Mouse (Mus musculus) MEL (cell line): ENCODE data around the gene Camkv. TPM values are rescaled to one million over a fixed set of nuclear protein-coding genes. Genes with fewer than 3 reads are reported as not detected.

Experiments
- DNase-seq: peaks from one replicate; pipeline ENCODE4 v3.0.0; 2011; ENCODE audit warnings: low read depth, low spot score
- H3K27ac ChIP-seq: 2 replicates; pipeline ENCODE4 v1.5.1; 2012; ENCODE audit warnings: low read depth, mild to moderate bottlenecking, control low read depth, low read length, moderate library complexity; ENCODE audit not compliant: control insufficient read depth
- H3K27me3 ChIP-seq, 2 experiments: fragments of 150-350 bp in 1 of 2; sonication (generic) in 1 of 2; 2 replicates each; pipeline ENCODE4 v1.6.1; 2012; ENCODE audit warnings: low read length in 2 of 2, mild to moderate bottlenecking in 2 of 2, improper control_type of control experiment in 1 of 2, moderate library complexity in 1 of 2; ENCODE audit not compliant: insufficient read depth in 2 of 2, control insufficient read depth in 1 of 2
- H3K36me3 ChIP-seq, 2 experiments: 2 replicates each; pipeline ENCODE4 v1.6.1; 2012 to 2014; ENCODE audit warnings: low read length in 2 of 2, improper control_type of control experiment in 1 of 2, inconsistent platforms in 1 of 2, mild to moderate bottlenecking in 1 of 2; ENCODE audit not compliant: insufficient read depth in 2 of 2, control insufficient read depth in 1 of 2
- H3K4me1 ChIP-seq, 2 experiments: fragments of 150-350 bp in 1 of 2; sonication (generic) in 1 of 2; 2 replicates each; pipeline ENCODE4 v1.6.1; 2012; ENCODE audit warnings: low read length in 2 of 2, improper control_type of control experiment in 1 of 2, mild to moderate bottlenecking in 1 of 2; ENCODE audit not compliant: insufficient read depth in 2 of 2, control insufficient read depth in 1 of 2
- H3K4me3 ChIP-seq, 2 experiments: fragments of 150-350 bp in 1 of 2; sonication (generic) in 1 of 2; 2 replicates each; pipeline ENCODE4 v1.5.1; 2012; ENCODE audit warnings: low read depth in 2 of 2, low read length in 2 of 2, mild to moderate bottlenecking in 2 of 2, moderate library complexity in 2 of 2, control low read depth in 1 of 2, improper control_type of control experiment in 1 of 2; ENCODE audit not compliant: control insufficient read depth in 1 of 2, insufficient read depth in 1 of 2
- H3K79me2 ChIP-seq: 2 replicates; pipeline ENCODE4 v1.6.1; 2012; ENCODE audit warnings: mild to moderate bottlenecking, low read length, moderate library complexity; ENCODE audit not compliant: control insufficient read depth, poor library complexity, insufficient read depth
- H3K9ac ChIP-seq: 2 replicates; pipeline ENCODE4 v1.6.1; 2012; ENCODE audit warnings: low read depth, mild to moderate bottlenecking, control low read depth, low read length, moderate library complexity; ENCODE audit not compliant: control insufficient read depth, poor library complexity, severe bottlenecking
- H3K9me3 ChIP-seq: fragments of 150-350 bp; sonication (generic); replicated peaks from 2 replicates; pipeline ENCODE4 v1.6.1; 2012; ENCODE audit warnings: mild to moderate bottlenecking, low read length, improper control_type of control experiment, moderate library complexity; ENCODE audit not compliant: insufficient read depth
- BHLHE40 ChIP-seq: IDR thresholded peaks from 2 replicates; pipeline ENCODE4 v1.6.1; 2012; ENCODE audit warnings: low read depth, mild to moderate bottlenecking, inconsistent platforms, low read length, improper control_type of control experiment, borderline replicate concordance
- CHD1 ChIP-seq: IDR thresholded peaks from 2 replicates; pipeline ENCODE4 v1.6.1; 2012; ENCODE audit warnings: low read depth, mild to moderate bottlenecking, inconsistent platforms, low read length, improper control_type of control experiment
- CTCF ChIP-seq, 3 experiments: IDR thresholded peaks in 2 of 3; conservative IDR thresholded peaks in 1 of 3; 2 replicates each; pipeline ENCODE4 v1.5.1; 2011 to 2012; ENCODE audit warnings: low read length in 3 of 3, low read depth in 2 of 3, mild to moderate bottlenecking in 2 of 3, improper control_type of control experiment in 1 of 3, inconsistent platforms in 1 of 3, mixed read lengths in 1 of 3, moderate library complexity in 1 of 3; ENCODE audit not compliant: control insufficient read depth in 1 of 3, insufficient read depth in 1 of 3, poor library complexity in 1 of 3, severe bottlenecking in 1 of 3
- EP300 ChIP-seq, 2 experiments: IDR thresholded peaks; 2 replicates each; pipeline ENCODE4 v1.6.1; 2011; ENCODE audit warnings: improper control_type of control experiment in 2 of 2, low read length in 2 of 2, low read depth in 1 of 2, mild to moderate bottlenecking in 1 of 2
- JUND ChIP-seq: IDR thresholded peaks from 2 replicates; pipeline ENCODE4 v1.6.1; 2011; ENCODE audit warnings: low read depth, mild to moderate bottlenecking, improper control_type of control experiment, low read length
- MAFK ChIP-seq: IDR thresholded peaks from 2 replicates; pipeline ENCODE4 v1.6.1; 2011; ENCODE audit warnings: low read depth, mild to moderate bottlenecking, low read length, improper control_type of control experiment, borderline replicate concordance
- MYB ChIP-seq: IDR thresholded peaks from 2 replicates; pipeline ENCODE4 v1.6.1; 2011; ENCODE audit warnings: mild to moderate bottlenecking, low read depth, low read length, improper control_type of control experiment
- POLR2AphosphoS2 ChIP-seq: IDR thresholded peaks from 2 replicates; pipeline ENCODE4 v1.6.1; 2011; ENCODE audit warnings: low read length, improper control_type of control experiment
- UBTF ChIP-seq: IDR thresholded peaks from 2 replicates; pipeline ENCODE4 v1.6.1; 2012; ENCODE audit warnings: low read depth, mild to moderate bottlenecking, inconsistent platforms, low read length, improper control_type of control experiment, moderate library complexity, borderline replicate concordance; ENCODE audit not compliant: insufficient read depth
- USF2 ChIP-seq, 2 experiments: IDR thresholded peaks; 2 replicates each; pipeline ENCODE4 v1.6.1; 2011 to 2012; ENCODE audit warnings: improper control_type of control experiment in 2 of 2, low read length in 2 of 2, borderline replicate concordance in 1 of 2, inconsistent platforms in 1 of 2, low read depth in 1 of 2, mild to moderate bottlenecking in 1 of 2; ENCODE audit not compliant: insufficient read depth in 1 of 2
- polyA plus RNA-seq, 2 experiments: library from polyadenylated mRNA; stranded (reverse) in 1 of 2; unstranded in 1 of 2; fragments of >175 nt in 1 of 2; fragments of >200 nt in 1 of 2; gene quantifications; 2 replicates each; pipeline versions ENCODE4 v1.2.1 to v1.2.4; 2012; ENCODE audit warnings: low replicate concordance in 2 of 2, low read depth in 1 of 2; ENCODE audit not compliant: insufficient read length in 2 of 2, insufficient read depth in 1 of 2, missing spikeins in 1 of 2
- total RNA-seq: library from RNA; depleted of rRNA; stranded (reverse); fragments of 300-350 nt; gene quantifications from 2 replicates; pipeline ENCODE4 v1.2.3, GENCODE M21; 2012

Gene Camkv
- total and polyA plus RNA-seq, 3 experiments: 0.08 to 0.14 TPM; not detected in 1

DNA sequence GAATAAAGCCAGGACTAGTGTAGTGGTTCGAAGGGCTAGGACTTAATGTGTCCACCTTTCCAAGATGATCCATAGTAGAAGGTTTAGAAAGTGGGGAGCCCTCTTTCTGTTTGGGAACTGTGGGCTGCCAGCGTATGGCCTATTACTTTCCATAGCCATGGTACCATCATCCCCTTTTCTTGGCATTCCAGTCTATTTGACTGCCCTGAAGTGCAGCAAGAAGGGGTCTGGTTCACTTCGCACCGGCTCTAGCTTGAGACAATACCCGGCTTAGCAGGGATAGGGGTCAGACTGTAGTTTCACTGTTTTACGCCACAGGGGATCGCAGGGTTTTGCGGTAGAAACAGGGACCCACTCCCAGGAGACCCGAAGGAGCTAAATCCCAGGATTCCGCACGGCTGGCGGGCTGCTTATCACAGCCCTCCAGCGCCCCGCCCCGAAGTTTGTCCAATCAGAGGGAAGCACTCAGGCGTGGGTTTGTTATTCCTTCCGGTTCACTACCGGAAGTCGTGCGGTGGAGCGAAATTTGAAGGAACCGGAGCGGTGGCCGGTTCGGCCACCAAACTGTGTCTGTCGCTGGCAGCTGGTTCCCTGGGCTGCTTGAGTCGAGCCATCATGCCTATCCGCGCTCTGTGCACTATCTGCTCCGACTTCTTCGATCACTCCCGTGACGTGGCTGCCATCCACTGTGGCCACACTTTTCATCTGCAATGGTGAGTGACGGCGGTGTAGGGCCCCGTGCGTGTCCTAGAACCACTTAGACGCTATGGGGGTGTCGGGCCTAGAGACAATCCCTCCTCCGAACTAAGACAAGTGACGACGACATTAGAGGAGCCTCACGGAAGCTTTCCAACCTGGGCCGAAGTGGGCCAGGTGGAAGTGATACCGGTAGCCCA, 15.2 kb downstream of the Camkv start (continued):
- TF ChIP-seq EP300 (IDR thresholded peaks at IDR 0.05; ENCODE audit: low read depth in 1 of 2, low read length in 2 of 2) (no peak; a peak in 1 of 4 replicates), MAFK (no peak), BHLHE40 (no peak), MYB (no peak)
- TF ChIP-seq, all 39 proteins: peak for 20

DNA sequence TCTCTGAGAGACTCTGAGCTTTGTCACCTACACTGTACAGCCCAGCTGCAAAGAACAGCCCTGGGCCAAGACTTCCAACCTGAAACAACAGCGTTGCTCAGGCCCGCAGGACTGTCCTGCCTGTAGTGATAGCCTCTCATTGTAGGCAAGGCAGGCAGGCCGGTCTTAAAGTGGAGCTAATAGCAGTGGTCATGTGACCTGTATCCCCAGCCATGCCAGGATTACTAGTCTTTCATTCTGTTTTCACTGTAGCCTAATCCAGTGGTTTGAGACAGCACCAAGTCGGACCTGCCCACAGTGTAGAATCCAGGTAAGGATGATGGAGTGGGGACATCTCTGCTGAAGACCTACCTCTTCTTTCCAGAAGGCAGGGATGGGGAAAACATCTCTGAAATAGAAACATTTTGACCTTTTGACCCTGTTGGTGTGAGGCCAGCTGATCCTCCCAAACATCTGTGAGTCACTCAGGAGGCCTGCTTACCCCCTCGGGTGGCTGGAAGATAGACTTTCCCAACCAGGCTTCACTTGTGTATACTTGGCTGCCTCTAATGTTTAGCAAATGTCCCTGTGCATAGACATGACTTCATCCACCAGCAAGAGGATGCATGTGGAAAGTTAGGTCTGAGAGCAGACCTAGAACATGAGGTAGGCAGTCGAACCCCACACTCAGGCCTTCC, 20.3 kb downstream of the Camkv start:
- no peak for TF ChIP-seq USF2 (IDR thresholded peaks at IDR 0.05; ENCODE audit: borderline replicate concordance in 1 of 2, insufficient read depth in 1 of 2, low read depth in 1 of 2, low read length in 2 of 2)
- no peak for TF ChIP-seq CTCF (IDR thresholded peaks at IDR 0.05 in 2 of 3, conservative IDR thresholded peaks at IDR 0.05 in 1 of 3; ENCODE audit: control insufficient read depth in 1 of 3, insufficient read depth in 1 of 3, low read depth in 2 of 3, low read length in 3 of 3, poor library complexity in 1 of 3, severe bottlenecking in 1 of 3)
- TF ChIP-seq JUND: no peak
- no peak for TF ChIP-seq UBTF
- no peak for TF ChIP-seq CHD1
- no peak for TF ChIP-seq POLR2AphosphoS2
- no peak overlapping the region for H3K4me3 ChIP-seq
- no peak overlapping the region for H3K9ac ChIP-seq
- H3K27ac ChIP-seq: no peak overlapping the region
- peaks cover 12 to 18% of the 10 kb centered on the region in 2 experiments for H3K36me3 ChIP-seq
- H3K27me3 ChIP-seq: no peaks in the 10 kb centered on the region
- DNase-seq: no peak
- no peaks in the 10 kb centered on the region for H3K9me3 ChIP-seq
- peaks cover 0 to 6% of the 10 kb centered on the region in 2 experiments; a peak in 1 of 4 replicates for H3K4me1 ChIP-seq
- H3K79me2 ChIP-seq: peaks cover 32% of the 10 kb centered on the region

DNA sequence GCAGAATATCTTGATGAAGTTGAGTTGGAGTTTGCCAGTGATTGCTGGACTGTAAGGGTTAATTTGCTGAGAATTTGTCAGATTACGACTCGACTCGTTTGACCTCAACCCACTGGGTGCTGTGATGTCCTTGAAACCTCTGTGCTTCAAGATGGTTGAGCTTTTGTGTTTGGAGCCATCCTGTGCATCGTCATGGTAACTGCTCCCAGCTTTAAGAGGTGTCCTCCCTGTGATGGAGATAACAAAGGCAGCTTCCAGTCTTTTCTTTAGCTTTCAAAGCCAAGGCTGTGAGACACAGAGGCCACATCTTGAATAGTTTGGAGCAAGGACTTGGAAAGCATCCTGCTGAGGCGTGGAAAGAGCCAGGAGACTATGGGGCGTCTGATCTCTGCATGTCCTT, 21.7 kb downstream of the Camkv start:
- no peaks in the 10 kb centered on the region for H3K9me3 ChIP-seq
- H3K27ac ChIP-seq: no peak overlapping the region
- H3K79me2 ChIP-seq: peaks cover 19% of the 10 kb centered on the region
- H3K36me3 ChIP-seq: peaks cover 7 to 18% of the 10 kb centered on the region in 2 experiments
- no peaks in the 10 kb centered on the region for H3K27me3 ChIP-seq
- TF ChIP-seq MYB: no peak
- DNase-seq: no peak
- no peak overlapping the region for H3K9ac ChIP-seq
- H3K4me3 ChIP-seq: no peak overlapping the region
- H3K4me1 ChIP-seq: no peaks in the 10 kb centered on the region; a peak in 1 of 4 replicates
